Mouse (Mus musculus) left cerebral cortex, adult 11 months (tissue): Measurements from ENCODE around the gene Theg.
A peak's percentile ranks its signal among the peaks of the same experiment; 100 is the strongest.

Experiments
- DNase-seq: peaks from one replicate; pipeline ENCODE4 v3.0.0; 2022; ENCODE audit warnings: low spot score

Gene Theg

DNA sequence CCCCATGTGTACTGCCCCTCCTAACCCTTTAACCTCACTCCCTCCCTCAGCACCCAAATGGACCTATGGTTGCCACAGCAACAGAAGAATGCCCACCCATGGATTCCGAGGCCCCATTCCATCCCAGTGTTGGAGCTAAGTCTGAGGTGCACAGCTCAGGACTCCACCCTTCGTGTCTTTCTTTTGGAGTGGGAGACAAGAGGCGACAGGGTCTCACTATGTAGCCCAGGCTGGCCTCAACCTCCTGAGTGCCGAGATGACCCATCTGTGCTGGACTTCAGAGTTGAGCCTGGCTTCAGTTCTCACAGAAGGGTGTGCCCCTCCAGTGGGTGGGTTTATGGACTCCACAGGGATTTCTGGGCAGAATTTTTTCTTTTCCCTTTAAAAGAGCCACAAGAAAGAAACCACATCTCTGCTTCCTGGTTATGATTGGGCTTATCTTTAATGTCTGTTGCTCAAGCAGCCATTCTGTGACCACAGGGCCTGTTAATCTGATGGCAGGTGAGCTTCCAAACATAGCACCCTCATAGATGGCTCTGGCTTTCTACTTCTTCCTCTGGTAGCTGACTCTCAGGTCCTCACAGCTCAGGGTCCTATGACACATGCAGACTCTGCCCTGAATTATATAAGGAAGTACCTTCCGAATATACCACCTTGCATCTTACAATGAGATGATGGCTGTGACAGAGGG, at the start of gene Theg:
TSS of gene Theg (minus strand) at position 271 of the 691 bp plus-strand sequence.
- DNase-seq = no peak

DNA sequence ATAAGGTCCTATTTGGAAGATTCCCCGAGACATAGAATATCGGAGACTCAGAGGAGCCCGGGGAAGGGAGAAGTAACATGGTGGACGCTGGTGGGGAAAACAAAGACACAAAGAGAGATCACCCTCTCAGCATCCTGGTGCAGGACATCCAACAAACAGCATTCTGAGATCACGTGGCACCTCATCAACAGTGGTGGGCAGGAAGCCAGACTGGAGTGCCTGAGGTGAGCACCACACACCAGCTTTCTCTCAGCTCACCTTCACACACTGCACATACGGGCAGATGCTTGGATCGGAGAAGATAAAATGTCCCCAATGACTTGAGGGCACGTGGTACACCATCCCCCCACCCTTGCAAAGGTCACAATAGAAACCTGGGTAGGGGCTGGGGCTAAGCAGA, 49.2 kb upstream of the Theg start:
- no peak for DNase-seq

DNA sequence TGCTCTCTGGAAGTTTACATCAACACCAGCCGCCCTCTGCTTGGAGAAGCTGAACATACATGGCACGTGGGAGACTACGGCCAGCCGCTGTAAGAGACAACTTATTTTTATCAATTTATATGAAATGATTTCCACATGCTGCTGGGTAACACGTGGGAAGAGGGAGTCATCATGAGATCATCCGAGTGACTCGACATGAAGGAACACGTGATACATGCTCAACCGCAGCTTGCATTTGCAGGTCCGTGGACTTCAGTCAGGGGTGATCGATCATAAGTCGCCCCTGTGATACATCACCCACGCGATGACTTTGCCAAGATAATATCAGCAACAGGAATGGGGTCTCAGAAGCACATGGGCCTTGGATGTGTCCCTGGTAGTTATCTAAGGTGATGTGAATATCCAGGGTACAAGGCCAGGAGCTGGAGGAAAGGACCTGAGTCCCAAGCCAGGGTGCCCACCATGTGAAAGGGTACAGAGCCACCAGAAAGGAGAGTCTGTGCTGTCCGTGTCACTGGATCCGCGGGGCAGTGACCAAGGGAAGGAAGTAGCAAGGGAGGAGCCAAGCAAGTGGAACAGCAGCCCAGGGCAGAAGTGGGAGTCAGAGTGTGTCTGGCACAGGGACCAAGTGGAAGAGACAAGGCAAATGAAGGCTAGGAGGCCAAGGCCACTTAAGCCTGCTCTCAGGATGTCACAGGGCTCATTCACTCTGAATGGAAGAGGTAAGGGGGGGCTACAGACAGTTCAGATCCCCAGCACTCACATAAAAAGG, 46.1 kb upstream of the Theg start:
- DNase-seq = no peak

DNA sequence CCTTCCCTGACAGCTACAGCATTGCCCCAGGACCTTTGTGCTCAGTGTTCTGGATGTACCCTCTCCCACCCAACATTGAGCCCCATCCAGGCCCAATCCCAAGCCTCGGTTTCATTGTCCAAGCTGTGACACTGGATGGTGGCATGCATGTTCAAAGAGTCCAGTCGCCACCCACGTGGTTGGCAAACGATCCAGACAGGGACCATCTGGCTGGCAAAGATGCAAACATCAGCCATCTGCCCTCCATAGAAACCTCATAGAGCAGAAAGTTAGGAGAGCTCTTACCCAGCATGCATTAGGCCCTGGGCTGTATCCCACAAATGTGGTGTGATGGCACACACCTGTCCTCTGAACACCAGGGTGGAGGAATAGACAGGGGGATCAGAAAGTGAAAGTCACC, 44.3 kb upstream of the Theg start:
- DNase-seq = no peak

DNA sequence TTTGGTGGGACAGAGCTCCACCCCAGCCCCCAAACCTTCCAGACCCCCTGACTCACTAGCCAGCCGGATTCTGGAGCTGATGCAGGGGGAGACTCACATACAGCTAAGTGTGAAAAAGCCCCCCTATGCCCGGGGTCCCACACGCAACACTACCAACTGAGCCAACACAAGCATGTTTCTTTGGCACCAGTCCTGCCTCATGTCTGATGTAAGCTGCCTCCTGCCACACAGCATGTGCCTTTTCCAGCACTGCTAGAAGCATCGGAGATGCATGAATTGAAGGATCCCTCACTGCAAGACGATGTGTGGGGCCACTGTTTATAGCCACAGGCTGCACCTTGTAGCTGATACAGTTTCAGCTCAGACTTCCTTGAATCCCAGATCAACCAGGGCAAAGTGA, 41.2 kb upstream of the Theg start:
- no peak for DNase-seq

DNA sequence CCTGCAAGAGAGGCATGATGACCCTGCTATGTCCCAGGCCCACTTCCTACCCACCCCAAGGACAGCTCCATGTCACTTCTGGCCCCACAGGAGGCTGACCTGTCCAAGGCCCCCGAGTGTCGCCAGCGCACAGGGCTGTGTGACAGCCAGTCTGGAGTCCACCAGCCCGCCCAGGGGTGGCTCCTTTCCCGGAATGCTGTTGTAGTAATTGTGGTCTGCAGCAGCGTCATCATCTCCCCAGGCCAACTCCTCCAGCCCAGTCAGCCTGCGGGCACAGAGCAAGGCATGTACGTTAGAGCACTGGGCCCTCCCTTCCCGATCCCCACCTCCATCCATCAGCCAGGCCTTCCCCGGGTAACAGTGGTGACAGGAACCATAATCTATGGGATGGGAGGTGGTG, 39.0 kb upstream of the Theg start:
- DNase-seq = no peak

DNA sequence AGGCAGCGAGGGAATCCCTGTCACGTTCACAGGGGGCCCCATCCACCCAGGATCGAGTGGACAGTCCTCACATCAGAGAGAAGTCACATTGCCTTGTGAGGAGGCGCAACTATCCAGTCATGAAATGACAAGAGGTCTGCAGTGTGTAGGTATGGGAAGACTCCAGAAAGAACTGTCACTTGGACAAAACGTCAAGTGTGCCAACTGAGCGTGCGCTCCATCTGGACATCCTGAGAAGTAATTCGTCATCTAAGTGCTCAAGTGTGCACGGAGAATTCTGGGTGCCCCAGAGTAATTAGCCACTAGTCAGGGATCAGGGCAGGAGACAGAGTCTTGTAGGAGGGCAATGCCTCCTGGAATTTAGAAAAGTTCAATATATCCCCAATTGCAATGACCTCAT, 38.3 kb upstream of the Theg start:
- no peak for DNase-seq

DNA sequence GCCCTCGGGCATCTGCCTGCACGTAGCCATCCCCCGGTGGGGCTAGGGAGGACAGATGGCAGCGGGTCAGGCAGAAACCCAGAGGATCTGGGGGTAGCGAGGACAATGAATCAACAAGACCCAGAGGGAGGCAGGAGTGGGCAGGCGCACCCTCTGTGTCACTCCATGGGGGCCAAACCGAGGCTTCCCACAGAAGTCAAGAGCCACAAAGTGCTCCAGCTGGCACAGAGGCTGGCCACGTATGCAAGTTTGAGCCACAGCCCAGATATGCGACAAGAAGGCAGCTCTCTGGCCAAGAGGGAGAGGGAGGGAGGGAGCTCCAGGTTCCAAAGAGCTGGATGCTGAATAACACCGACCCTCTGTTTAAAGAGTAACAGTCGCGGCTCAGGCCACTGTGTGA, 36.8 kb upstream of the Theg start:
- DNase-seq = no peak

DNA sequence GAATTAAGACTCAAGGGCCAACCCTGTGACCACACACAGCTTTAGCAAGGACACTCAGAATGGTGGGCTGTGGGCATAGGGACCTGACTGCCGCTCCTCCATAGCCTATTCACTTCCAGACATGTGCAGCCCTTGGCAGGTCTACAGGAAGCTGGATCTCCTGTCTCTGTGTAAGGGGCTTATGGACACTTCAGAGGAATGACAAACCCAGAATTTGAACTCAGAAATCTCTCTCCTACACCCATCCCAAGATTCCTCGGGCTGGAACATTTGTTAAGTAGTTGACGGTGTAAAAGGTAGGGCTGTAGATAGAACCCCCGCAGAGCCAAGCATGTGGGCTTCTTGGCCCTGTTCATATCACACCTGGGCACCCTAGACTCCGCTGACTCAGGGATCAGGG, 29.2 kb upstream of the Theg start:
- no peak for DNase-seq

DNA sequence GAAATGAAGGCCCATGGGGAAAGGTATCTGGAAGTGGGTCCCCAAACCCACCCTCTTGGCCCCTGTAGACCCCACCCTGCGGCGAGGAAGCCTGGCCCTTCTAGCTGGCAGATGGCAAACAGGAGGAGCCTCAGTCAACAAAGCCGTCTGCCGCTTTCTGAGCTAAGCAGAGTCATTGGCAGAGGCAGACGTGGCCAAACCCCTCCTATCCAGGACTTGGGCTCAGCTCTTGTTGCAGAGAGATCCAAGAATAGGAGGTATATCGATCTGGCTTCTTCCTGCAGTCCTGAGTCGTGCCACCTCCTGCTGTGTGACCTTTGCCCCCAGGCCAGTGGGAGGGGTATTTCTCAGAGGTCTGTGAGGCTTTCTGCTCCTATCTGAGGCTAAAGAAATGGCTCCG, 28.7 kb upstream of the Theg start:
- no peak for DNase-seq

DNA sequence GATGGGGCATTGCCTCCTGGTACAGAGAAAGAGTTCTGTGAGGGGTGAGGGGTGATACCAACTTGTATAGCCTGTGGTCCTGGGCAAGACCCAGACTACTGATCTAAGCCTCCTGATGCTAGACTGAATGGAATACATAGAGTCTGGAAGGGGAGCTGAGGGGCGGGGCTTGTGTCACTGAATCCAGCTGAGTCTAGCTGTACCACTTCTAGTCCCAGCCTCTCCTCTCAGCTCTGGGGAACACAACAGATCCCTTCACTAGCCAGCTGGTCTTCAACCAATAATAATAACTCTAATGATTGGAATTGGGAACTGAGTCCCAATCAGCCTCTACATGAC, 27.1 kb upstream of the Theg start:
- DNase-seq = no peak

DNA sequence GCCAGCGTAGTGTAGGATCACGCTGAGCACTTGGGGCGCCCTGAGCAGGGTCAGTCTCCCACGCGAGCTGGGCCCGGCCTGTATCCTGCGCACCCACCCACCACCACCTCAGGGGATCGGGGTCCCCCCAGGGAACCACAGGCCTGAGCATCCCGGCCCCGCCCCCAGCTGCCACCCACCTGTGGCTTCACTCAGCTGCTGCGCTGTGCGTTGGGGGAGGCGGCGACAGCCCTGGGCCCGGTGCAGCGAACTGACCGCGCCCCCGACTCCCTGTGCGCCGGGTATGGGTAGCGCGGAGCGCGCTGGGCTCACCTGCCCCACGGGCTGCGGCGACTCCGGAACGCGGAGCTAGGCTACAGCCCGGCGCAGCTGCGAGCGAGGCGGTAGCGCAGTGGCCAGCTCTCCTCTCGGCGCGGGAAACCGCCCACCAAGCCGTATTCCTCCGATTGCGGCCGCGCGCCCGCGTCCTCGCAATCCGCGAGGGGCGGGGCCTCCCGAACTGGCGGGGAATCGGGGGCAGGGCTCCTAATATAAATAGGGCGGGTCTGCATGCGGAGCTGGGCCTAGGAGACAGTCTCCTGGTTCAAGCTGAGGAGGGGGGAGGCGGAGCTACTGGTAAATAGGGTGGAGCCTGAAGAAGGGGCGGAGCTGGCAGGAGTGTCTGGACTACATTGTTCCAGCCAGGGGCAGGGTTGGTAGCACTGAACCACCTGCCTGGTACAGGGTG, 26.6 kb upstream of the Theg start, which contains the start of gene C2cd4c:
TSS of gene C2cd4c (minus strand) at position 448 of the 727 bp plus-strand sequence.
- DNase-seq = peak; percentile 64

DNA sequence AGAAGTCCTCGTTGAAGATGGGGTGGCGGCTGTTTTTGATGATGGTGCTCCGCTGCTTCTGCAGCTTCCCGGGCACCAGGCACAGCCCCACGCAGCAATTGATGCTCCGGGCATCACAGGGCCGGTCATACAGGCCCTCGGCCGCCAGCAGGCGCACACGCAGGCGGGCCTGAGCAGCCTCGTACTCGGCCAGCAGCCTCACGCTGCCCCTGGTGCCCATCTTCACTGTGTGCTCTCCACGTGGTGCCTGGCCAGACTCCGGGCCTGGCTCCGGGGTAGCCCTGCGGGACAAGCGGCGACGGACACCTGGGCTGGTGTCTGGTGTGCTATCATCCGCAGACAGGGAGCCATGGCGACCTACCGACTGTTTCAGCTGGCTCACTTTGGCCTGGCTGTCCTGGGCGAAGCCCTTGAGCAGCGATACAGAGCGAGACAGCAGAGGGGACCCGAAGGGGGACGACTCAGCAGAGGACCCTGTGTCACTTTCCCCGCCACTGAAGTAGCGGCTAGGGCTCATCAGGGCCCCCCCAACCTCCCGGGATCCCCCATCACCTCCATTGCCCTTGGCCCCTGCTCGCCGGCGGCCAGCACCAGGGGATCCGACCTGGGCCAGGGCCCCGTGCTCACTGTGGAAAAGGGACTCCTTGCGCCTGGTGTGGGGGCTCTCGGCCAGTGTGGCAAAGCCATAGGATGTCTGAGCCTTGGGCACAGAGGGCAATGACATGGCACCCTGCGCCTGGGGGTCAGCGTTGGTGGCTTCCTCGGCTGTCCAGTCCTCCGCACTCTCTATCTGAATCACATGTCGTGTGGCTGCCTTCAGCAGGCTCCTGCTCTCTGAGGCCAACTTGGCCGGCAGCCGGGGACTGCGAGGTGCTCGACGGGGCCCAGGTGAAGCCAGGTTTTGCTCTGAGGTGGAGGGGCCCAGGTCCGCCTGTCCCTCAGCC, 25.3 kb upstream of the Theg start:
- no peak for DNase-seq

DNA sequence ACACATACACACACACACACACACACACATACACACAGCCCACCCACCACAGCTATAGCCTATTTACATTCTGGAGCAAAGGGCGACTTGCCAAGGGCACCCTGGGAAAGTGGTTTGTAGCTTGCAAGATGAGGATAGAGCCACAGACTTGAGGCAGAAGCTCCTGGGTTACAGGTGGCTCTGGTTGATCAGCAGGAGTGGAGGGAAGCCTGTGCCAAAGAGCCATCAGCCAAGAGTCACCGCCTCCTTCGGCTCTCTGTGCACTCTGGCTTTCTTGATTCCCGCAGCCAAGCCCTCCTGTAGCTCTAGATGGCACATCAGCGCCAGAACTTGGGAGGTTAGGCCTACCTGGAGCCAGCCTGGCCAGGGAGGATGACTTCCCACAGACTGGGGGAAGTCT, 24.2 kb upstream of the Theg start:
- no peak for DNase-seq

DNA sequence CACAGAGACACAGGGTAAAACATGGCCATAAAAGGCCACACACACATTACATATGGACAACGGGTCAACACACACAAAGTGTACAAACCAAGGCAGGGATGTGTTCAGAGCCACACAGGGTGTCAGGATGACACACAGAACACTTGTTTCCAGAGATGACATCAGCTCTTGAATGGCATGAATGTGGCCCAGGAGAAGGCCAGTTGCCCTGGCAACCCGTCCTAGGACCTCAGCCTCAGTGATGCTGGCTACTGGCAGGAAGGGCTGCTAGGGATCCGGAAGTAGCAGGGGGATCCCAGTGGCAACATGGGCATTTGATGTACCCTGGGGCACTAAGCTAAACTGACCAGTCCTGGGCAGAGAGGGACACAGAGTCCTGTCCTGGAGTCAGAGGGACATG, 22.1 kb upstream of the Theg start:
- DNase-seq = no peak

DNA sequence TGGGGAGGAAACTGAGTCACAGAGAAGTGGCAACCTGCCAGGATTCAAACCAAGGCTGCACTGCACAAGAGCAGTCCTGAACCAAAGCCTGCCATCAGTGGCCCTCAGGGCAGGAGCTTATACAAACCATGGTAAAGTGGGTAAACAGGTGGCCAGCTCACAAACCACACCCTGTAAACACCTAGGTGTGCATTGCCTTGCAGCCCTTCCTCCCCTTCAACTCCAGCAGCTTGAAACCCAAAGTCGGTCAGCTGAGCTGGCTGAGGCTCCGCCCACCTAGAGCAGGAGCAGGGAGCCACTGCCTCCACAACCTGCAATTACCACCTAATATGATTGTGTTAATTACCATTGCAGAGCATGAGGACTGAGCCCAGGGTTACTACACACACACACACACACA, 20.8 kb upstream of the Theg start:
- no peak for DNase-seq

DNA sequence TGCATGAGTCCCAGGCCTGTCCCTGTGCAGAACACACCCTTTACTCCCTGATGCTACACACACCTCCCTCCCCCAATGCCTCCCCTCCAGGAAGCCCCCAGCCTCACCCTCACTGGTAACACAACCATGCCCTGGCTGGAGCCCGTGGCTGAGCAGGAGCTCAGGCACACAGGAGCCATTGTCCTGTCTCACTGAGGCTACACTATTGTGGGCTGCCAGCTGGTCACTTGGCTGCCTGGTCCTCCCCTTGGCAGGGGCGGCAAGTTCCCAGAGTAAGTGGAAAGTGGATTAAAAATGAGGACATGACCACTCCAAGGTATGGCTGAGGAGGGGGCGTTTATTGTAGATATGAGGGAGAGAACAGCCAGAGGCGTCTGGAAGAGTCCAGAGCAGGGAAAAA, 19.4 kb upstream of the Theg start:
- DNase-seq = no peak

DNA sequence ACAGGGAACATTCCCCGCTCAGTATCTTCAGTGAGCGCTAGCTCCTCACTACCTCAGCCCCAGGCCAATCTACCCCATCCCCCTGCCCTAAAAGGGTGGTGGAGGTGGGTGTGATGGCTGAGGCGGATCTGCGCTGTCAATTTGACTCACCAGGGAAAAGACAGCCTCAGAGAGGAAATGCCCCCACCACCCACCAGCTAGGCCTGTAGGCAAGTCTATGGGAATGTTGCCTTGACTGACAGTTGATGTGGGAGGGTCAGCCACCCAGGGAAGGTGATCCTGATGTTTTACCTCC, 10.8 kb upstream of the Theg start:
- DNase-seq = no peak

DNA sequence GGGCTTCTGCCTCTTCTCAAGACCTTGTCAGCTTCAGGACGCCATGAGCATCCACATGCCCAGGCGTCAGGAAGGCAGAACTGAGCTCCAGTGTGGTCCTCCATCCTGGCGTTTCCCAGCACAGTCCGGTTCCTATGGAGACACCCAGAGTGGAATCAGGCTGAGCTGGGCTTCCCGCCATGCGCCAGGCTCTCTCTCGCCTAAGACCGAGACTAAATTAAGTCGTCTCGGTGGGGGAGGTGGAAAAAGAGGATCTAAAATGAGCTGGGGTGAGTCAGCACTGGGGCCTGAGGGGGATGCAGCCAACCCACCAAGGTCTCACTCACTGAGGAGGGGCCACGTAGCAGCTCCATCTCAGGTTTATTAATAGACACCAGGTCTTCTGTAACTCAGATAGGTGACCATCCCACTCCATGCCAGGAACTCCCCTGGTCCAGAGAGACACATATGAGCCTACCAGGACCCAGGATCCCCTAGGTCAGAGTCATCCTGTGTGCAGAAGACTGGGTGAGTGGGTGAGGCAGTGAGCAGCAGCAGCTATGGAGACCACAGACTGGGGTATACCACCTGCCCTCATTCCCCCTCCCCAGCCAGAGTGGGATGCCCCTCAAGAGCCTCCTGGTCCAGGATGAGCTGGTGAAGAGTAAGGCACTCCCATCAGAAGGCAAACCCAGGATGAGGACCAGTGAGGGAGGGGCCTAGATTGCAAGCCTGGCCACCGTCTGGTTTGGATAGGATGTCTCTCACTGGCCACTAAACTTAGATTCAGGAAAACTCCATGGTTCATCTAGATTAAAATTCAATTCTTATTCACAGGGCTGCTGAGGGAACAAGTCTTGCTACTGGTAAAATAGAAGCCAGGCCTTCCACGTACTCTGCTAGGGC, 10.2 kb upstream of the Theg start:
- peak; percentile 62 for DNase-seq

DNA sequence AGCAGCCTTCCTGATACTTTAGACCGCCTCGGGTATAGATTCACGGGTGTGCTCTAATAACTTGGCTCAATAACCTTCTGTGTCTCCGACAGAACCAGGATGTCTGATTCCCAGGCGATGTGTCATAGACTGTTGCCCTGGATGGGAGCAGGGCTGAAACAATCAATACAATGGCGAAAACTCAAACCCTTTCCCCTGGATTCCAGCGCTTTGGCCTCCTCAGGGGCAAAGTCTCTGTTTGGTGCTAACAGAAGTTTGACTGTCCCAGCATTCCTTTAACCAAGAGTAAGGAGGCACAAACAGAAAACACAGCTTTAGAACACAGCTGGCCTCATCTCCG, 8.4 kb upstream of the Theg start:
- no peak for DNase-seq

DNA sequence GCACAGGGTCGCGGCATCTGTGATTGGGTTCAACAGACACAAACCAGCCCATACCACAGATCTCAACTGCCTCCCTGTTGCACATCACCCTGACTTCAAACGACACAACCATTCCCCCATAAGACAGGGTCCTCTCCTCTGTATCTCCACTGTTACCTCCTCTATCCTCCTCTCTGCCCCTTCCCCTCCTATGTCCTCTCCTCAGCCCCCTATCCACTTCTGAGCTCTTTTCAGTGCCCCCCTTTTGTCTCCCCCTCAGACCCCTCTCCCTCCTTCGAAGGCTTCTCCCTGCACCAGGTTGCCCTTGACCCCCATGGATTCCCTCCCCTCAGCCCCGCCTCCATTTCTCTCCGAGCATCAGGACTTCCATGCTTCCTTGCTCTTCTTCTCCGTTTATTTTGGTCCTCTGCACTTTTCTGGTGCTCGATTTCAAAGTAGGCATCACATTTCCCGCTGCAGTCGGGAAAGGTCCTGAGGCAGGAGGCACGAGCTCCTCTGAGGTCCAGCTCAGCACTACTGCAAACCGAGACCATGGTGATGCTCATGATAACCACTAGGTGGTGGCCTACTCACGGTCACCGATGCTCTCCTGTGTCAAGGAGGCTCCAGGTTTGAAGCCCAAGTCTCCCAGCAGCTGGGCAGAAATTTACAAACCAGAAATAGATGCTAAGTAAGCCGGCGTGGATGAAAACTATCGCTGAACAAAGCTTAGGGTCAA, 7.9 kb upstream of the Theg start:
- DNase-seq = peak; percentile 60
